Mouse (Mus musculus) ES-Bruce4 (cell line): ENCODE measurements at regions not wholly inside any gene's neighbourhood (a gene's known extent, or its start where the extent isn't known, plus 50 kb on each side); places are given as distances from the start of the nearest gene placed in this dataset.

Source experiments
- CTCF ChIP-seq: IDR thresholded peaks from one replicate; pipeline ENCODE4 v1.8.1; 2011; ENCODE audit warnings: low read depth, low read length
- EP300 ChIP-seq: IDR thresholded peaks from 2 replicates; pipeline ENCODE4 v1.6.1; 2011; ENCODE audit warnings: low read depth, low read length; ENCODE audit not compliant: insufficient read depth
- POLR2A ChIP-seq: IDR thresholded peaks from one replicate; pipeline ENCODE4 v1.8.1; 2011; ENCODE audit warnings: low read length; ENCODE audit not compliant: insufficient read depth

- TF ChIP-seq CTCF (no peak), EP300 (no peak), POLR2A (no peak)
These were observed 189.7 kb downstream of the Tfap2c start for GRCm38 (mm10) chr2:172739041-172739491.
